Mouse (Mus musculus) intestine, embryonic 16.5 days (tissue): Measurements from ENCODE around the gene Ddx58. TPM values are rescaled to one million over a fixed set of nuclear protein-coding genes. Genes with fewer than 3 reads are reported as not detected.
A peak's percentile ranks its signal among the peaks of the same experiment; 100 is the strongest.

Source experiments
- ATAC-seq: fragments of 200-750 bp; cut with Nextera tagmentation; 2 replicates; pipeline ENCODE4 v1.8.0; 2017; ENCODE audit warnings: moderate TSS enrichment, moderate library complexity
- H3K27ac ChIP-seq: fragments of 300-500 bp; sonication (generic); 2 replicates; pipeline ENCODE4 v1.5.1; 2014; ENCODE audit warnings: mild to moderate bottlenecking, low read length
- H3K27me3 ChIP-seq: fragments of 300-500 bp; sonication (generic); replicated peaks from 2 replicates; pipeline ENCODE4 v1.6.1; 2014; ENCODE audit warnings: low read length, control low read depth, mixed read lengths; ENCODE audit not compliant: control insufficient read depth, insufficient read depth
- H3K36me3 ChIP-seq: fragments of 300-500 bp; sonication (generic); 2 replicates; pipeline ENCODE4 v1.6.1; 2014; ENCODE audit warnings: low read length, control low read depth; ENCODE audit not compliant: control insufficient read depth, insufficient read depth
- H3K4me1 ChIP-seq: fragments of 300-500 bp; sonication (generic); 2 replicates; pipeline ENCODE4 v1.6.1; 2014; ENCODE audit warnings: low read length, control low read depth, mixed read lengths; ENCODE audit not compliant: control insufficient read depth, insufficient read depth
- H3K4me2 ChIP-seq: fragments of 300-500 bp; sonication (generic); 2 replicates; pipeline ENCODE4 v1.6.1; 2014; ENCODE audit warnings: low read depth, low read length, control low read depth
- H3K4me3 ChIP-seq: fragments of 300-500 bp; sonication (generic); 2 replicates; pipeline ENCODE4 v1.5.1; 2014; ENCODE audit warnings: mild to moderate bottlenecking, low read length
- H3K9ac ChIP-seq: fragments of 300-500 bp; sonication (generic); 2 replicates; pipeline ENCODE4 v1.6.1; 2014; ENCODE audit warnings: low read depth, low read length
- H3K9me3 ChIP-seq: fragments of 300-500 bp; sonication (generic); 2 replicates; pipeline ENCODE4 v1.6.1; 2016; ENCODE audit warnings: low read length, control low read depth; ENCODE audit not compliant: control insufficient read depth
- WGBS: fragments of 180-500 bp; shearing (Covaris S2); extraction: QIAGEN DNeasy Blood & Tissue Kit; methylation state at CpG from one replicate; pipeline ENCODE4 v1.1.7; 2014; 5-methylcytosine and 5-hydroxymethylcytosine counted together
- polyA plus RNA-seq: library from polyadenylated mRNA; unstranded; fragments of >200 nt; fragmentation: Nextera tagmentation; extraction: Ambion mirVana; gene quantifications from 2 replicates; pipeline ENCODE4 v1.2.1, GENCODE M21; 2015

Gene Ddx58
- polyA plus RNA-seq, 1 experiment from 2014 or later, result 9.9 TPM

GRCm38 (mm10) chr4:40202205-40202604 is 37.4 kb downstream of the Ddx58 start:
- WGBS, result 80% methylated on average over 6 of the region's 6 CpGs
- Histone ChIP-seq H3K4me3 (no peak overlapping the region), H3K27me3 (no peaks in the 10 kb centered on the region), H3K9ac (no peak overlapping the region), H3K27ac (no peak overlapping the region), H3K9me3 (no peaks in the 10 kb centered on the region), H3K4me2 (no peak overlapping the region), H3K36me3 (peaks cover 16% of the 10 kb centered on the region), H3K4me1 (no peaks in the 10 kb centered on the region)
- no peak for ATAC-seq

DNA sequence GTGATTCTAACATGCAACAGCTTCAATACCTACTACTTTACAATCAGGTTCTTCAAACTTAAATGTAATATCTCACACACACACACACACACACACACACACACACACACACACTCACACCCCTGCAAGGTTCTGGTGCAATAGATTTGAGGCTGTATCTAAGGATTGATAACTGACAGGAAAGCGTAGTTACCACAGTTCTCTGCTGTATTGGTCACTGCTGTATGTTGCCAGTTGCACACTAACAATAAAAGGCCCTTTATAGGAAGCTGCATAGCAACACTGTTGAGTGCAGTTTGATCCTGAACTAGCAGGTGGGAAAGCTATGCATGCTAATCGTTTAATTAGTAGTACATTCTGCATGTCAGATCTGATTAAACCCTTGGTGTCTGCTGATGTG is 44.3 kb downstream of the Ddx58 start:
- Histone ChIP-seq H3K27ac (no peak overlapping the region), H3K9me3 (no peaks in the 10 kb centered on the region), H3K9ac (no peak overlapping the region), H3K4me3 (no peak overlapping the region), H3K36me3 (peaks cover 12% of the 10 kb centered on the region), H3K4me1 (no peaks in the 10 kb centered on the region), H3K27me3 (no peaks in the 10 kb centered on the region), H3K4me2 (no peak overlapping the region)
- WGBS, result 93% methylated on average over 2 of the region's 2 CpGs
- ATAC-seq, result no peak

DNA sequence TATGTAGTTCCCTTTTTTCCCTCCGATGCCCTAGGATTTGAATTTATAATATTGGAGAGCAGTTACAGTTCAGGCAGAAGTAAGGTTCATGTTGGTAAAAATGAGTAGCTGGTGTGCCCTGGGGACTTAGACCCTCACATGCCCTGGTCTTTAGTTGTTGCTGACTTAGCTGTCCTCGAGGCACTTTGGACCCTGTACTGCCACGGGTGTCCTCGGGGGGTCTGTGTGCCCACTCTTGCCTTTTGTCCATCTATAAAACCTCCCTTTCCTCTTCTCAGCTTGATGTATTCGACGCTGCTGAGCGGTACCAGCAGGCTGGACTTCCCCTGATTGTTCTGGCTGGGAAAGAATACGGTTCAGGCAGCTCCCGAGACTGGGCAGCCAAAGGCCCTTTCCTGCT is 46.2 kb downstream of the Ddx58 start:
- peaks cover 12% of the 10 kb centered on the region; the same call in 1 of the 2 replicates for H3K36me3 ChIP-seq
- 82% methylated on average over 9 of the region's 9 CpGs for WGBS

DNA sequence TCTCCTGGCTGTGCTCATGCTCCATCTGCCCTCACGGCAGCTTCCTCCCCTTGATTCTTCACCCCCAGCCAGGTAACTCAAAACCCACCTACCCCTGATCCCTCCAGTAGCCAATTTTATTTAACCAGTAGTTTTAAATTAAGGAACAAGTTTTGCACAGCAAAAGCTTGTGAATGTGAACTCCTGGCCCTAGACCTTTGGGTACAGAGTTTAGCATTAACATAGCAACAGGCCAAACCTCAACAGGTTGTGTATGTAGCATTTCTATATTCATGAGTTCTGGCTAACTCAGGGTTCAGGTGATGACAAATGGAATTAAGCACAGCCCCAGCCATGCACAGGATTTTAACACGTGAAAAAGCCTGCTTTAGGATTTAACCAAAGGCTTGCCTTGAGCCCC is 47.4 kb downstream of the Ddx58 start:
- H3K36me3 ChIP-seq, result peaks cover 7% of the 10 kb centered on the region; the same call in 1 of the 2 replicates
- 70% methylated on average over 2 of the region's 2 CpGs for WGBS
- ATAC-seq, result no peak

More for the DNA sequence above, 46.2 kb downstream of the Ddx58 start:
- no peaks in the 10 kb centered on the region for H3K27me3 ChIP-seq
- no peak overlapping the region for H3K27ac ChIP-seq
- H3K9ac ChIP-seq, result no peak overlapping the region
- ATAC-seq, result no peak
- no peaks in the 10 kb centered on the region for H3K4me1 ChIP-seq
- H3K4me3 ChIP-seq, result no peak overlapping the region
- no peaks in the 10 kb centered on the region for H3K9me3 ChIP-seq
- H3K4me2 ChIP-seq, result no peak overlapping the region

DNA sequence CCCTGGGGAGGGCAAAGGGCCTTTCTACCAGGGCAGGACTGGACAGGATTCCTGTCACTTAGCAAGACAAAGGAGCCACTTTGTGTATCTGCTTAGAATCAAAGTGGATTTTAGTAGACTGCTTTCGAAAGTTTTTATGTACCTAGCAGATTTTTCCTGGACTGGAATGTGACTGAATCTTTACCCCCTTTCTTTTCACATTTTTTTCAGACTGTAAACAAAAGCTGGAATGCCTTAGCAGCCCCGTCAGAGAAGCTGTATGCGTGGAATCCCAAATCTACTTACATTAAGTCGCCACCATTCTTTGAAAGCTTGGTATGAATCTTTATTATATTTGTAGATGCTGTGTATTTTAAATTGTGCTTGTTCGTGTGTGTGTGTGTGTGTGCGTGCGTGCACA is 51.7 kb downstream of the Ddx58 start:
- Histone ChIP-seq H3K4me1 (peaks cover under 1% of the 10 kb centered on the region; the same call in 1 of the 2 replicates), H3K36me3 (peaks cover 14% of the 10 kb centered on the region), H3K27me3 (no peaks in the 10 kb centered on the region), H3K4me3 (no peak overlapping the region), H3K4me2 (no peak overlapping the region), H3K9ac (no peak overlapping the region), H3K27ac (no peak overlapping the region), H3K9me3 (no peaks in the 10 kb centered on the region)
- WGBS, result 80% methylated on average over 7 of the region's 7 CpGs
- ATAC-seq, result no peak

More for the DNA sequence above, 47.4 kb downstream of the Ddx58 start:
- no peaks in the 10 kb centered on the region for H3K9me3 ChIP-seq
- H3K4me2 ChIP-seq, result no peak overlapping the region
- no peak overlapping the region for H3K27ac ChIP-seq
- H3K27me3 ChIP-seq, result no peaks in the 10 kb centered on the region
- no peak overlapping the region for H3K4me3 ChIP-seq
- no peak overlapping the region for H3K9ac ChIP-seq
- no peaks in the 10 kb centered on the region for H3K4me1 ChIP-seq

GRCm38 (mm10) chr4:40184470-40184869 is 55.2 kb downstream of the Ddx58 start:
- peaks cover 14% of the 10 kb centered on the region for H3K36me3 ChIP-seq
- peaks cover 2% of the 10 kb centered on the region; the same call in 1 of the 2 replicates for H3K4me1 ChIP-seq
- H3K27ac ChIP-seq, result no peak overlapping the region
- H3K27me3 ChIP-seq, result no peaks in the 10 kb centered on the region
- 75% methylated on average over 5 of the region's 5 CpGs for WGBS
- H3K4me2 ChIP-seq, result no peak overlapping the region
- no peak overlapping the region for H3K9ac ChIP-seq
- no peak overlapping the region for H3K4me3 ChIP-seq
- H3K9me3 ChIP-seq, result no peaks in the 10 kb centered on the region
- ATAC-seq, result no peak

GRCm38 (mm10) chr4:40183781-40184180 is 55.8 kb downstream of the Ddx58 start:
- no peak overlapping the region for H3K9ac ChIP-seq
- no peak overlapping the region for H3K27ac ChIP-seq
- H3K4me2 ChIP-seq, result no peak overlapping the region
- H3K4me3 ChIP-seq, result no peak overlapping the region
- 87% methylated on average over 6 of the region's 6 CpGs for WGBS
- no peaks in the 10 kb centered on the region for H3K9me3 ChIP-seq
- H3K4me1 ChIP-seq, result peaks cover 2% of the 10 kb centered on the region; the same call in 1 of the 2 replicates
- ATAC-seq, result no peak
- H3K36me3 ChIP-seq, result peaks cover 12% of the 10 kb centered on the region
- H3K27me3 ChIP-seq, result no peaks in the 10 kb centered on the region

DNA sequence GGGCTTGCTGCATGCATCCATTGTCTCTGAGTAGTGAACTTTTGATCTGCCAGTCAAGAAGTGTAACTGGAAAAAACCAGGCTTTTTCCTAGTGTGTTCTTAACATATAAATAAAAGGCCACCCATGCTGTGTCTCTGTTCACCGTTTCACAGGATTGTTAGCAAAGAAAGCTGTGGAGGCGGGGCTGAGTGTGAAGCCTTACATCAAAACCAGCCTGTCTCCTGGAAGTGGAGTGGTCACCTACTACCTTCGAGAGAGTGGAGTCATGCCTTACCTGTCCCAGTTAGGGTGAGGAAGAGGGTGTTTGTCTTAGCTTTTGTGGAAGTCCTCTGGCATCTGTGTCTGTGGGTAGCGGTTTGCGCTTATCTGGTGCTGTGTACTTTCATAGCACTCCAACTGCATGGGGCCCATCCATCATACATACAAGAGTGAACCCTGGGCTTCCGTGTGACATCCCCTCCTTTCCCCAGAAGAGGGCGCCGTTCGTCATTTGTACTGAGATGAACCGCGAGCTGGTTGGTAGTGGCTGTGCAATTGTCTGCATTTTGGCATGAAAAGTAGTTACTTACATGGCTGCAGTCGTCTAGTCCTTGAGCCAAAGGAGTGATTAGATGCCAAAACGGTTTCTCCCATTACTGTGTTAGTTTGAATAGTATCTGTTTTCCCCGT is 56.8 kb downstream of the Ddx58 start:
- 38% methylated on average over 14 of the region's 14 CpGs for WGBS

DNA sequence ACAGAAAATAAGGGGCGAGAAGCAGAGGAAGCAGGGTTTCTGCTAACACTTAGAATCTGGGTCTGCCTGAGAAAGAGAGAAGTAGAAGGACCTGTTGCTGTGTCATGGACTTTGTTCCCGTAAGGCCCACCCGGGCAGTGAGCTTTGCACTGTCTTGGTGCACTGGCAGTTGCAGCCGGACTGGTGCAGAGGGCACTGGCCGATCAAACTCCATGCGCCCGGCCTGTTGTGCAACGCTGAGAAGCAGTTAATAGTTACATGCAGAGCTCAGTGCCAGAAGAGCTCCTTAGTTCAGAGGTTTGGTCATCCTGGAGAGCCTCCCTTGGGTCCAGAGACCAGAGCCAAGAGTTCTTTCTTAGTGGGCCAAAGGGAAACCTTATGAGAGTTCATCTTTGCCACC is 57.9 kb downstream of the Ddx58 start:
- H3K4me1 ChIP-seq, result peaks cover 2% of the 10 kb centered on the region; the same call in 1 of the 2 replicates
- peaks cover 10% of the 10 kb centered on the region for H3K36me3 ChIP-seq
- ATAC-seq, result peak; percentile 98
- H3K9ac ChIP-seq, result no peak overlapping the region
- H3K9me3 ChIP-seq, result no peaks in the 10 kb centered on the region
- H3K4me3 ChIP-seq, result no peak overlapping the region
- H3K4me2 ChIP-seq, result no peak overlapping the region
- H3K27me3 ChIP-seq, result no peaks in the 10 kb centered on the region
- WGBS, result 76% methylated on average over 8 of the region's 8 CpGs
- H3K27ac ChIP-seq, result peak overlapping the region; percentile 59; the same call in 1 of the 2 replicates

More for the DNA sequence above, 56.8 kb downstream of the Ddx58 start:
- peaks cover 10% of the 10 kb centered on the region for H3K36me3 ChIP-seq
- H3K4me1 ChIP-seq, result peaks cover 2% of the 10 kb centered on the region; the same call in 1 of the 2 replicates
- no peak overlapping the region for H3K27ac ChIP-seq
- H3K9ac ChIP-seq, result no peak overlapping the region
- no peak overlapping the region for H3K4me2 ChIP-seq
- H3K27me3 ChIP-seq, result no peaks in the 10 kb centered on the region
- no peaks in the 10 kb centered on the region for H3K9me3 ChIP-seq
- peak; percentile 29; the same call in 1 of the 2 replicates for ATAC-seq
- no peak overlapping the region for H3K4me3 ChIP-seq
